Mouse (Mus musculus) ES-Bruce4 (cell line): ENCODE results near the gene Ptpn14.

Experiments
- CTCF ChIP-seq: IDR thresholded peaks from one replicate; pipeline ENCODE4 v1.8.1; 2011; ENCODE audit warnings: low read depth, low read length
- EP300 ChIP-seq: IDR thresholded peaks from 2 replicates; pipeline ENCODE4 v1.6.1; 2011; ENCODE audit warnings: low read depth, low read length; ENCODE audit not compliant: insufficient read depth

DNA sequence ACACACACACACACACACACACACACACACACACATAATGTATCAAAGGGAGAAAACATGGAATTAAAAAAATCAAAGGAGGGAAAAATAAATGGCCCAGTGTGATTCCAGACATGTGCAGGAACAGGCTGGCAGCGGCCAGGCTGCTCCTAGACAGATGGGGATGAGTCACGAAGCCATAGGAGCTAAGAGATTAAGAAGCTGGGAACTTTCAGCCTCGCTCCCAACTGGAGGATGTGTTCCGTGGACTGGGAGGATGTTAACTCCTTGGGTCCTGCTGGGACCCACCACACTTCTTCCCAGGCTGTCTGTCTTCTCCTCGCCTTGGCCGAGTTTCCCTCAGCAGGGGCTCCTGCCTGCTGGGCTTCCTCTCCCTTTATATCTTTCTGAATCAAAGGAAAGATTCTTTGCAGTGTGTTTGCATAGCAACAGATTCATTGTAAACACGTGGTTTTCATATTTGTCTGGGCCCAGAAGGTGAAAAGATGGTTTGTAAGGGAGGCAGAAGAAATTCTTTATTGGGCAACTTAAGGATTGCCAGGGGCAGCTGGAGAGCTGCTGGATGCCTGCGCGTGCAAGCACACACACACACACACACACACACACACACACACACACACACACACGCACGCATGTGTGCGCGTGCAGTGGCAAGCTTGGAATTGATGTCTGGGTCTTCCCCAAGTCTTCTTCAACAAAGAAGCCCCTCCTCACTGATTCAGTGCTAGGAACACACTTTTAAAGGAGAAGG is 72.3 kb downstream of the Ptpn14 start:
- TF ChIP-seq EP300, result no peak
- TF ChIP-seq CTCF, result no peak
